Comparison of ENCODE assay signal across 1 mouse cellular context in the genomic region with DNA sequence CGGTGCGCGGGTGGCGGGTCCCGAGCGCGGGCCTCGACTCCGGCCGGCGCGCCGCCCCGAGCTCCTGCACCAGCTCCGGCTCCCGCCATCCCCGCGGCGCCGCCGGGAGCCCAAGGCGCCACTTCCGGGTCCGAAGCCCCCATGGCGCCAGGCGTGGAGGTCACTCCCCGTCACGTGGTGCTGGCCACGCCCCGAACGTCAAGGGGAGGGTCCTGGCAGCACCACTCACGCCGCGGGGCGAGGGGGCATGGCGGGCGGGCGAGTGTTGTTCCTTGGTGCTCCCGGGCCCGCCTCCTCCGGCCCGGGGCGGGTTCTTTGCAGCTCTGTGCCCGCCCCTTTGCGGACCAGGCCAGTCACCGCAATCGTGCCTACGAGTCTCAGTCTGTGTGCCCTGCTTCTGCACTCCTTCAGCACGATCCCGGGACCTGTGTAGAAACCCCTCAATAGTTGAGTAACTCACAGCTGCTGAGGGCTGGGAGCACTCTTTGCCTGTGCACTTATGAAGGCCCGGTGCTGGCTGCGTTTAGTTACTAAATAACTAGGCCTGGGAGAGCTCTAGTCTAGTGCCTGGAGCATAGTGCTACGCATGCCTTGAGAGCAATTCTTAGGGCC.
TF ChIP-seq lines count a peak whose summit lies in the region.

A gene (minus strand): TSS at position 290 of the 612 bp plus-strand sequence.

TF ChIP-seq in MEL, 35 proteins besides CTCF, POLR2A, EP300 and RAD21 (continued from another document):
- TF ChIP-seq ZC3H11A (IDR thresholded peaks at IDR 0.05; ENCODE audit: low read depth, low read length): no peak
- peak; percentile 81 for TF ChIP-seq SIN3A (IDR thresholded peaks at IDR 0.05; ENCODE audit: low read length)
- TF ChIP-seq KAT2A (conservative IDR thresholded peaks at IDR 0.05; ENCODE audit: low read depth, low read length): no peak; the same call in 1 of the 2 replicates
- peak; percentile 79 for TF ChIP-seq HCFC1 (IDR thresholded peaks at IDR 0.05; ENCODE audit: low read depth, low read length)
